8 mouse cellular contexts compared by ENCODE assay signal in the genomic region with DNA sequence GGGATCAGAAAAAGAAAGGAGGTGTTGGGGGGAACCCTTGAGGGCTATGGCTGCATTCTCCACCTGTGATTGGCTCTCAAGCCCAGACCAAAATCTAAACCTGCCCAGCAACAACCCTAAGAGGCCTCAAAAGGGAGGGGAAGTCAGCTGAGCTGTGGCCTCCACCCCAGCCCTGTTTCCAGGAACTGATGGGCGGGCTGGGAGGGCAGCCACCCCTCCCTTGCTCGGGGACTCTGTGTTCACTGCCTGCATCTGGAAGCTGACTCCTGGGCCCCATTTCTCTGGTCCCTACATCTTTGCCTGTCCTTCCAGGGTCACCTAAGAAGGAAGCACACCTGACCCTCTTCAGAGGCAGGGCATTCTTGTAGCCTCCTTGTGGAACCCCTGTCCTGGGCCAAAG. TPM values are rescaled to one million over a fixed set of nuclear protein-coding genes. Genes with fewer than 3 reads are reported as not detected.
DNase-seq lines count a peak whose midpoint lies in the region; ATAC-seq lines count a peak whose summit lies in the region.

No protein-coding gene starts in this region.

- H3K9ac ChIP-seq in hindbrain, embryonic 11.5 days (ENCODE audit: low read depth, low read length) = no peak overlapping the region
- no peak overlapping the region for H3K9ac ChIP-seq in neural tube, embryonic 14.5 days (replicated peaks; ENCODE audit: low read depth, low read length)

- no peaks in the 10 kb centered on the region for H3K9me3 ChIP-seq in hindbrain, embryonic 11.5 days (ENCODE audit: control insufficient read depth, low read length)
- H3K9me3 ChIP-seq in neural tube, embryonic 14.5 days (ENCODE audit: control insufficient read depth, low read length) = no peaks in the 10 kb centered on the region

- 17% methylated on average over 2 of the region's 2 CpGs for WGBS in hindbrain, embryonic 11.5 days
- 36% methylated on average over 2 of the region's 2 CpGs for WGBS in neural tube, embryonic 14.5 days

- H3K27ac ChIP-seq in hindbrain, embryonic 11.5 days (ENCODE audit: low read depth, low read length) = 0 out of 2 replicates have a peak overlapping the region, but pooled peaks have one; percentile 30
- peak overlapping the region; percentile 69 for H3K27ac ChIP-seq in neural tube, embryonic 14.5 days (ENCODE audit: low read depth, low read length)

- H3K4me3 ChIP-seq in hindbrain, embryonic 11.5 days (ENCODE audit: low read depth, low read length) = no peak overlapping the region
- no peak overlapping the region for H3K4me3 ChIP-seq in neural tube, embryonic 14.5 days (ENCODE audit: low read depth, low read length)

- DNase-seq in ZHBTc4 (ENCODE audit: low read depth, low spot score) = peak; percentile 96
- DNase-seq in hindbrain, embryonic 11.5 days (ENCODE audit: low spot score) = peak; percentile 37
- DNase-seq in liver = peak; percentile 95
- no peak for DNase-seq in right cerebral cortex, postnatal 14 days
- DNase-seq in cerebellum, postnatal 14 days = no peak

- no peaks in the 10 kb centered on the region for H3K36me3 ChIP-seq in hindbrain, embryonic 11.5 days (ENCODE audit: control insufficient read depth, insufficient read depth, low read length)
- no peaks in the 10 kb centered on the region for H3K36me3 ChIP-seq in neural tube, embryonic 14.5 days (ENCODE audit: control insufficient read depth, insufficient read depth, low read length)

- no peak overlapping the region for H3K4me2 ChIP-seq in hindbrain, embryonic 11.5 days (replicated peaks; ENCODE audit: low read depth, low read length)
- H3K4me2 ChIP-seq in neural tube, embryonic 14.5 days (ENCODE audit: low read depth, low read length) = no peak overlapping the region

- peak; percentile 68 for ATAC-seq in CD4-positive, CD25-positive, alpha-beta regulatory T cell, adult 4 months
- peak; percentile 78 for ATAC-seq in erythroid progenitor cell, adult 5-6 weeks (replicated peaks; ENCODE audit: low FRiP score, poor library complexity, severe bottlenecking)
- ATAC-seq in hindbrain, embryonic 11.5 days (ENCODE audit: low FRiP score) = no peak; the same call in 1 of the 2 replicates
- no peak; the same call in 1 of the 2 replicates for ATAC-seq in neural tube, embryonic 14.5 days (ENCODE audit: low read depth)

- H3K27me3 ChIP-seq in hindbrain, embryonic 11.5 days (ENCODE audit: control insufficient read depth, insufficient read depth, low read length) = no peaks in the 10 kb centered on the region
- H3K27me3 ChIP-seq in neural tube, embryonic 14.5 days (ENCODE audit: control insufficient read depth, insufficient read depth, low read length) = no peaks in the 10 kb centered on the region

- no peaks in the 10 kb centered on the region; the same call in 1 of the 2 replicates for H3K4me1 ChIP-seq in hindbrain, embryonic 11.5 days (replicated peaks; ENCODE audit: control insufficient read depth, insufficient read depth, low read length)
- H3K4me1 ChIP-seq in neural tube, embryonic 14.5 days (ENCODE audit: control insufficient read depth, insufficient read depth, low read length) = 0 out of 2 replicates have a peak, but pooled peaks cover 7% of the 10 kb centered on the region

RNA-seq across cellular contexts. Expression of a gene that starts 13.5 kb away (rescaled TPM):
- polyA plus RNA-seq in CD4-positive, CD25-positive, alpha-beta regulatory T cell, adult 4 months (2017; shearing (Covaris generic)) = 1 to 10 TPM; 2.3 to 5.2 TPM
- total RNA-seq in erythroid progenitor cell, adult 5-6 weeks (2015; ENCODE audit: low replicate concordance) = 0.84 TPM in 1 of 2 replicates, not detected in the other
- 0.39 and 1.2 TPM in 2 replicates for total RNA-seq in erythroid progenitor cell, adult 5-6 weeks (2017; ENCODE audit: low replicate concordance)
- 0.14 and 0.80 TPM in 2 replicates for polyA plus RNA-seq in hindbrain, embryonic 11.5 days (2014; fragmentation: Nextera tagmentation; extraction: Ambion mirVana)
- 0.88 and 1.1 TPM in 2 replicates for polyA plus RNA-seq in neural tube, embryonic 14.5 days (2014; fragmentation: Nextera tagmentation; extraction: Ambion mirVana)

RNA-seq across cellular contexts. Expression of a gene that starts 15.6 kb away (rescaled TPM):
- polyA plus RNA-seq in CD4-positive, CD25-positive, alpha-beta regulatory T cell, adult 4 months (2017; shearing (Covaris generic)) = 10 to 100 TPM; 61.0 to 96.6 TPM
- 161 and 212 TPM in 2 replicates for total RNA-seq in erythroid progenitor cell, adult 5-6 weeks (2015; ENCODE audit: low replicate concordance)
- total RNA-seq in erythroid progenitor cell, adult 5-6 weeks (2017; ENCODE audit: low replicate concordance) = 104 and 138 TPM in 2 replicates
- polyA plus RNA-seq in hindbrain, embryonic 11.5 days (2014; fragmentation: Nextera tagmentation; extraction: Ambion mirVana) = 76.1 and 87.4 TPM in 2 replicates
- 49.0 and 65.6 TPM in 2 replicates for polyA plus RNA-seq in neural tube, embryonic 14.5 days (2014; fragmentation: Nextera tagmentation; extraction: Ambion mirVana)

RNA-seq across cellular contexts. Expression of a gene that starts 49.4 kb away (rescaled TPM):
- polyA plus RNA-seq in CD4-positive, CD25-positive, alpha-beta regulatory T cell, adult 4 months (2017; shearing (Covaris generic)) = 10 to 100 TPM; 81.6 to 97.8 TPM
- total RNA-seq in erythroid progenitor cell, adult 5-6 weeks (2015; ENCODE audit: low replicate concordance) = 65.4 and 75.3 TPM in 2 replicates
- total RNA-seq in erythroid progenitor cell, adult 5-6 weeks (2017; ENCODE audit: low replicate concordance) = 117 and 119 TPM in 2 replicates
- 83.4 and 87.4 TPM in 2 replicates for polyA plus RNA-seq in hindbrain, embryonic 11.5 days (2014; fragmentation: Nextera tagmentation; extraction: Ambion mirVana)
- polyA plus RNA-seq in neural tube, embryonic 14.5 days (2014; fragmentation: Nextera tagmentation; extraction: Ambion mirVana) = 94.2 and 101 TPM in 2 replicates

Comparison
In these comparisons a context has a peak if more than half of its experiments do, and no peak if none do; other contexts are left out.
1. ATAC-seq: peak in CD4-positive, CD25-positive, alpha-beta regulatory T cell, adult 4 months (single experiment) and erythroid progenitor cell, adult 5-6 weeks (single experiment); none in hindbrain, embryonic 11.5 days (single experiment) and neural tube, embryonic 14.5 days (single experiment).
2. DNase-seq: peak in ZHBTc4 (single experiment), hindbrain, embryonic 11.5 days (single experiment) and liver (single experiment); none in right cerebral cortex, postnatal 14 days (single experiment) and cerebellum, postnatal 14 days (0 of 2).